Mouse (Mus musculus) embryo, embryonic 11.5 days (tissue): Measurements from ENCODE around the gene Pi4ka.

Experiments used
- DNase-seq: peaks from one replicate; pipeline ENCODE4 v3.0.0-alpha.2; 2012; ENCODE audit warnings: low read depth, low spot score

Gene Pi4ka

GRCm38 (mm10) chr16:17275721-17276120, 130.4 kb downstream of the Pi4ka start, which contains the start of gene Tmem191c:
Tmem191c (plus strand) TSS chr16:17276077.
- DNase-seq, result no peak

GRCm38 (mm10) chr16:17271856-17272255, 134.3 kb downstream of the Pi4ka start:
- DNase-seq, result no peak

- DNase-seq, result no peak
These were observed 135.0 kb downstream of the Pi4ka start for GRCm38 (mm10) chr16:17271124-17271523.

- DNase-seq, result no peak
These were observed 136.2 kb downstream of the Pi4ka start for GRCm38 (mm10) chr16:17269872-17270271.

- no peak for DNase-seq
These were observed 138.2 kb downstream of the Pi4ka start for GRCm38 (mm10) chr16:17267937-17268336.

DNA sequence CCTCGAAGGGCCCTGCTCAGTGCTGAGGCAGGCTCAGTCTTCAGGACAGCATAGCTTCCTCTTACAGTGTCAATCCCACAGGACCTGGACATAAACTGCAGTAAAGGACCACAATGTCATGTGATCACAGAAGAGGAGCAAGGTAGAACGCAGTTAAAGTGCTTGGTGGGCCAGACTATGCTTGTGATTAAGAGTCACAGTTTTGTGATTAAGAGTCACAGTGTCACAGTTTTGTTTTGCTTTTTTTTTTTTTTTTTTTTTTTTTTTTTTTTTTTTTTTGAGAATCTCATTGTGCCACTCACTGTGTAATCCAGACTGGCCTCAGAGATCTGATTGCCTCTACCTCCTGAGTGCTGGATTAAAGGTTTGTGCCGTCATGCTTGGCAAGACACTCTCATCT, 140.0 kb downstream of the Pi4ka start:
- no peak for DNase-seq

DNA sequence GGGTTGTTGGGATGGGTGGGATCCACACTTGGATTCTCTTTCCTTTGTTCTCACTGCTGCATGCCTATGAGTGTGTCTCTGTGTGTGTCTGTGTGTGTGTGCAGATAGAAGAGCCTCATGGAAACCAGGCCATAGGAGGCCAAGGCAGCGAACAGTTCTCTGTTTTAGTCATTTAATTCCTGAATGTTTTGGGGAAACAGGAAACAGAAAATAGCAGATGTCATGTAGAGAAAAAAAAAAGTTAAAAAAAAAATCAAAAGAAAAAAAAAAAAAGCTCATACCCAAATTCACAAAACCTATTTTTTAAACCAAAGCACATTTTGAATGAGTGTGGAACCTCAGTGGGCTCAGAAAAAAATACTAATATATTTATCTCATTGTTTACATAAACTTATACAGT, 144.8 kb downstream of the Pi4ka start:
- no peak for DNase-seq

DNA sequence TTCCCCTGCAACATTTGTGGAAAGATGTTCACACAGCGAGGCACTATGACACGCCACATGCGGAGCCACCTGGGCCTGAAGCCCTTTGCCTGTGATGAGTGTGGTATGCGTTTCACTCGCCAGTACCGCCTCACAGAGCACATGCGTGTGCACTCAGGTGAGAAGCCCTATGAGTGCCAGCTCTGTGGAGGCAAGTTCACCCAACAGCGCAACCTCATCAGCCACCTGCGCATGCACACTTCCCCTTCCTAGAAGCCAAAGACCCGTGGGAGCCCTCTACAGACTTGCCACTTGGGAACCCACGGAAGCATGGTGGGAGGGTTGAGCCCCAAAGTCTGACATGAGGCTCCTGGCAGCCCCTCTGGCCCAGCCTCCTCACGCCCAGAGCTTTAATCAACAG, 147.2 kb downstream of the Pi4ka start:
- no peak for DNase-seq

- no peak for DNase-seq
These were observed 148.7 kb downstream of the Pi4ka start for GRCm38 (mm10) chr16:17257359-17257821.

- DNase-seq, result no peak
These were observed 150.8 kb downstream of the Pi4ka start for GRCm38 (mm10) chr16:17255270-17255669.

DNA sequence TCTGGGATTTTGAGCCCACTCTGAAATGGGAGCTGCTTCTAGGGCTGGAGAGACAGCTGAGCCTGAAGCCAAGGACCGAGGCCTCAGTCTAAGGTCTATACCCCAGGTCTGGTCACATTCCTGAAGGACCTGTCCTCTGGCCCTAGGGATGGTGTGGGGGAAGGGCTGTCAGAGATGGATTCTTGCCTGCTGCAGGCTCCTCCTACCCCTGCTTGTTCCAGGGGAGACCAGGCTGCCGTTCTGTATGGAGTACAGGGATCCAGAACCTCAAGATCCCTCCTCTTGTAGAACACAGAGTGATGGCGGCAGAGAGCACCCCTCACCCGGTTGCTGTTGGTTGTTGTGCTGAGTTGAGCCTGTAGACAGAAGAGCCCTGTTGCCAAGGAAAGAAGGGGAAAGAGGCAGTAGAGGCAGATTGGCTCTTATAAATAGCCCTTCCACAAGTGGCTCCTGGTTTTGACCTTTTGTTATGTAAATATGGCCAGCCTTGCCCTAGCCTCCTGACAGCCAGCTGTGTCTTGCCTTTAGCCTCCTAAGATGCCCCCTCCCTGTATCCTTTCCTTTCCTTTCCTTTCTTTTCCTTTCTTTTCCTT, 152.0 kb downstream of the Pi4ka start:
- no peak for DNase-seq

DNA sequence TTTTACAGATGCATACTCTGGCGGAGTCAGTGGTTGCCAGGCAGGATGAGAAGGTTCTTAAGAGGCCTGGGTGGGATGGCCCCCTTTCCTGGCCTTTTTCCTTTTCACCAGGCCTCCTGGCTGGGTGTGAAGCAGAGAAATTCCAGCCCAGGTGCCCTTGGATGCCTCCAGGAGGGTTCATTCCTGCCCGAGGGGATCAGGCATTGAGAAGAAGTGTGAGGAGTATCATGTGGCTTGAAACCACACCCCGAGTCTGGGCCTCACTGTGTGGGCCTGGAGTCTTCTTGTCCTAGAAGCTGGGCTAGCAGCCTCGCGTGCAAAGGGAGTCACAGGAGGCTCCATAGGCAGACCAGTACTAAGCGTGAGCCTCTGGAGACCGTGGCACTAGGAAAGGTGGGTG, 153.3 kb downstream of the Pi4ka start:
- DNase-seq, result no peak

DNA sequence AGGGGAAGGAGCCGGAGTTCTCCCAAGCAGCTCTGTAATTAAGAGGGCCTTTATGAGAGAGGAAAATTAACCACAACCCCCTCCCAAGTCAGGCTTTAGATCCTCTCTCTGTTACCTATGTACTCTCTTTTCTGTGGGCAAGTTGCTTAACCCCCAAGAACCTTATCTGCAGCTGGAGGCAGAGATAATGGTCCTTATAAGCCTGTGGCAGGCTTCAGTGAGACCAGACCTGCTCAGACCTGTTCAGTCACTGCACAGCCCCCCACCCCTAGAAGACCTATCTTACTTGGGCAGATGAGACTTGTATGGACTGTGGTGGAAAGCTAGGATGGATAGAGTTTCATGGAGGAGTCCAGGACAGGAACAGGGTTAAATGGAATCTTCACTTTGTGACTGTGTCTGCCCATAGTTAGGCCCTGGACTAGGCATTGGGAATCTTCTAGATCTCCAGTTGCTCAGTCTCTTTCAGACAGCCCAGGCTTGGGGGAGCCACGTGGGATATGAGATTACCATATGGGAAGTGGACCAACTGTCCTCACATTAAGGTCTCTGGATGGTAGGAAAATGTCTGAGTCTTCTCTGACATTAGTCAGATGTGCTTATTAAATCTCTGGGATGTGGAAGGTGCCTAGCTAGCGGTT, 153.9 kb downstream of the Pi4ka start:
- no peak for DNase-seq

GRCm38 (mm10) chr16:17251539-17251938, 154.6 kb downstream of the Pi4ka start:
- no peak for DNase-seq

DNA sequence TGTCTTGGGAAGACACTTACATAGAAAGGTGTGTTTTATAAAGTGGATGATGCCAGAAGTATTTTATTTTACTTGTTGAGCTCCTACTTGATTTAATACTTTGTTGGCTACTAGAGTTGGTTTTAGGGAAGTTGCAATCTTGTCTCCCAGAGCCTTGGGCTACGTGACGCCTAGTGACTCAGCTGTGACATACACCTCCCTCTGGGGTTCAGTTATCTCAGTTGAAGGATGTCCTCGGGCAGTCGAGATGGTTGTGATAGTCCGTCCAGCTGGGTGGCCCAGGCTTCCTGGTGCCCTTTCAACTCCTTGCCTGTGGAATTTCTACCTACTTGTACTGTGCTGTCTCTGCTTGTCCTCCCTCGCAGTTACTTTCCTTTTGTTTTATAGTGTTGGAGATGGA, 157.0 kb downstream of the Pi4ka start:
- no peak for DNase-seq

DNA sequence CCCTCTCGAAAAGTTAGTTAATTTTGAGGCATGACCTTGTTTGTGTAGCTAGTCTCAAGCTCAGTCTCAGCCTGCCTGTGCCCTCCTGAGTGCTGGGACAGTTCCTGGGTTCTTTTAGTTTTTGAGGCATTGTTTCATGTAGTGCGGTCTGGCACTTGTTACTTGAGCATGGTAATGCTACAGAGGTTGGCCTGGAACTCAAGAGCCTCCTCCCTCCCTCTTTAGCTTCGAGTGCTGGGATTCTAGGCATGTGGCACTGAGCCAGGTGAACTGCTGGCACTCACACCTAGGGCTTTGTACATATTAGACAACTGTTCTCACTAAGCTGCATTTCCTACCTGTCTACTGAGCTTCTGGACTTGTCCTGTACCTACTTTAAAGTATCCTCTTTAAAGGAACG, 158.4 kb downstream of the Pi4ka start:
- no peak for DNase-seq

GRCm38 (mm10) chr16:17244996-17245395, 161.1 kb downstream of the Pi4ka start:
- no peak for DNase-seq

- no peak for DNase-seq
These were observed 162.4 kb downstream of the Pi4ka start for GRCm38 (mm10) chr16:17243731-17244130.

DNA sequence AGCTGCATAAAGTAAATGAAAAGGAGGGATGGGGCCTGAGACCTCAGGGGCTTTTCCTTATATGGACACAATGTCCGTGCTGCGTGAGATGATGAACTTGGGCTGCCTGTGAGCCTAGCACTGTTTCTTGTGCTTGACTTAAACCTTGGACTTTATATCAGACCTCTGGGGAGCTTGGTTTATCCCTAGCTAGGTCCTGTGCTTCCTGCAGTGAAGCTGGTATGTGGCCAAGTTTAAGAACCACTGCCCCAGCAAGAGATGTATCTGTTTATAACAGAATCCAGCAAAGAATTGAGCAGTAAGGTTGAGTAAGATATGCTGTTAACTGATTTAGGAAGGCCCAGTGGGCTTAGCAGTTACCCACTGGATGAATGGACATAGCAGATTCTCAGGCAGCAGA, 166.7 kb downstream of the Pi4ka start:
- no peak for DNase-seq

- no peak for DNase-seq
These were observed 168.5 kb downstream of the Pi4ka start for GRCm38 (mm10) chr16:17237634-17238033.

GRCm38 (mm10) chr16:17234916-17235665, 171.0 kb downstream of the Pi4ka start:
- no peak for DNase-seq

DNA sequence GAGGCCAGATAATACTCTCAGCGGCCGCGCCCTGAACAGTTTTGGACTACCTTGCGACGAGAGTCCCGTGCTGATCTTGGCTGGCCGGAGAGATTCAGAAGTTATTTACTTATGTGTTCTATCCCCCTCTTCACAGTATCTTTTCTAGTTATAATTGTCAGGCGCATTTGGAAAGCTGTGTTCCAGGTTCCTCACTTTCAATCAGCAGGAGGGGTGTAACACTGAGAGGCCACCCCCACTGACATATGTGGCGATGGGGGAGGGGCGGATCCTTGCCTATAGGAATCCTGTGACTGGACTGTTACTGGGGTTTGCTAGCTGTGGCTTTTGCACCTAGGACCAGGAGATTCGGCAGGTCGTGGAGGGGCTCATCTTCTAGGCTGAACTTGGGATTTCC, 171.6 kb downstream of the Pi4ka start:
- peak; percentile 16 for DNase-seq
